Comparison of ENCODE assay signal across 24 mouse cellular contexts in genomic region chr3:157605411-157605740, GRCm38 (mm10). TPM values are rescaled to one million over a fixed set of nuclear protein-coding genes. Genes with fewer than 3 reads are reported as not detected.
"Had no signal": no experiment of that assay in that cellular context is flagged by ENCODE, and none has a peak within 500 bp of the region (broad histone marks: within the 10 kb centered on the region; RNA-seq: fewer than 3 reads in every experiment).

No protein-coding gene starts in this region.

- H3K4me3 ChIP-seq: gastrocnemius, adult 2 months; heart, embryonic 10.5 days; heart, embryonic 12.5 days; hindbrain, embryonic 10.5 days; hindbrain, embryonic 12.5 days; intestine, embryonic 15.5 days; layer of hippocampus, adult 2 months; left cerebral cortex, adult 2 months; limb, embryonic 10.5 days; limb, embryonic 12.5 days had no signal

- H3K4me2 ChIP-seq: heart, embryonic 12.5 days; hindbrain, embryonic 12.5 days; hindbrain, embryonic 14.5 days; intestine, embryonic 15.5 days; limb, embryonic 12.5 days had no signal

- H3K27ac ChIP-seq: gastrocnemius, adult 2 months; heart, embryonic 10.5 days; hindbrain, embryonic 10.5 days; hindbrain, embryonic 12.5 days; hindbrain, embryonic 14.5 days; layer of hippocampus, adult 2 months; left cerebral cortex, adult 2 months; limb, embryonic 10.5 days; limb, embryonic 12.5 days had no signal

- H3K4me1 ChIP-seq: heart, embryonic 10.5 days; heart, embryonic 12.5 days; hindbrain, embryonic 10.5 days; hindbrain, embryonic 12.5 days; intestine, embryonic 15.5 days; limb, embryonic 10.5 days; limb, embryonic 12.5 days had no signal

- H3K27me3 ChIP-seq: heart, embryonic 12.5 days; hindbrain, embryonic 12.5 days; intestine, embryonic 15.5 days; limb, embryonic 12.5 days had no signal

- ATAC-seq: hindbrain, embryonic 16.5 days; inflammation-experienced regulatory T-cells, adult 6 months had no signal

- H3K36me3 ChIP-seq: heart, embryonic 10.5 days; heart, embryonic 12.5 days; hindbrain, embryonic 10.5 days; hindbrain, embryonic 12.5 days; intestine, embryonic 15.5 days; limb, embryonic 10.5 days; limb, embryonic 12.5 days had no signal

- H3K9me3 ChIP-seq: heart, embryonic 10.5 days; heart, embryonic 12.5 days; hindbrain, embryonic 10.5 days; hindbrain, embryonic 12.5 days; intestine, embryonic 15.5 days; limb, embryonic 10.5 days; limb, embryonic 12.5 days had no signal

- DNase-seq: gastrocnemius, adult 2 months; gastrocnemius, postnatal 10 days; gastrocnemius, postnatal 25 days; heart, adult 18-20 months; heart, postnatal 10 days; heart, postnatal 4 days; kidney, adult 18-20 months; kidney, adult 8-10 months; kidney, postnatal 10 days; kidney, postnatal 25 days; kidney, postnatal 4 days; liver had no signal

- H3K9ac ChIP-seq: heart, embryonic 12.5 days; hindbrain, embryonic 12.5 days; hindbrain, embryonic 14.5 days; intestine, embryonic 15.5 days; limb, embryonic 12.5 days had no signal

RNA-seq across cellular contexts. Expression of gene Ptger3, which starts 38.7 kb away (rescaled TPM):
- polyA plus RNA-seq: inflammation-experienced regulatory T-cells, adult 6 months had no signal
